Mouse (Mus musculus) adrenal gland, postnatal 25 days (tissue): ENCODE measurements around the gene Dpysl5. TPM values are rescaled to one million over a fixed set of nuclear protein-coding genes. Genes with fewer than 3 reads are reported as not detected.

Experiments
- DNase-seq: peaks from one replicate; pipeline ENCODE4 v3.0.0; 2021; ENCODE audit warnings: mixed read lengths
- total RNA-seq: library from RNA; stranded (reverse); gene quantifications from 2 replicates; pipeline ENCODE4 v1.2.3, GENCODE M21; 2021

The Dpysl5 gene
- total RNA-seq, 1 experiment from 2014 or later, result 1.3 TPM

GRCm38 (mm10) chr5:30709744-30710383, 1.5 kb upstream of the Dpysl5 start:
- DNase-seq, result peak; percentile 59

GRCm38 (mm10) chr5:30710486-30710885, 878 bp upstream of the Dpysl5 start:
- no peak for DNase-seq

DNA sequence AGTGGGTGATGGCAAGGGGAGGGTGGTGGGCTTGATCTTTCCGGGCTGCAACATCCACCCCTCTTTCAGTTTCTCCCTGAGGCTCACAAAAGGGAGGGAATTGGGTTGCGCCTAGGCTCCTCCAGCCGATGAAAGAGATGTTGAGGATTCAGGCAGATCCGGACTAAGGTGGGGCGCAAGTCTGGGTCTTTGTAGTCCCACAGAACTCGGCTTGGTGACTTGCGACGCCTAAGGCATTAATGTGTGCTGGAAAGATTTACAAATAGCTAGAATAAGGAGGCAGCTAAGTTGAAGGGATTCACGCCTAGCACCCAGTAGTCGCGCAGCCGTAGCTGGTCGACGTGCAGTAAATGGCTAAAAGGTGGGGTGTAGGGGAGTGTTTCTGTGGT, 632 bp downstream of the Dpysl5 start:
- no peak for DNase-seq

DNA sequence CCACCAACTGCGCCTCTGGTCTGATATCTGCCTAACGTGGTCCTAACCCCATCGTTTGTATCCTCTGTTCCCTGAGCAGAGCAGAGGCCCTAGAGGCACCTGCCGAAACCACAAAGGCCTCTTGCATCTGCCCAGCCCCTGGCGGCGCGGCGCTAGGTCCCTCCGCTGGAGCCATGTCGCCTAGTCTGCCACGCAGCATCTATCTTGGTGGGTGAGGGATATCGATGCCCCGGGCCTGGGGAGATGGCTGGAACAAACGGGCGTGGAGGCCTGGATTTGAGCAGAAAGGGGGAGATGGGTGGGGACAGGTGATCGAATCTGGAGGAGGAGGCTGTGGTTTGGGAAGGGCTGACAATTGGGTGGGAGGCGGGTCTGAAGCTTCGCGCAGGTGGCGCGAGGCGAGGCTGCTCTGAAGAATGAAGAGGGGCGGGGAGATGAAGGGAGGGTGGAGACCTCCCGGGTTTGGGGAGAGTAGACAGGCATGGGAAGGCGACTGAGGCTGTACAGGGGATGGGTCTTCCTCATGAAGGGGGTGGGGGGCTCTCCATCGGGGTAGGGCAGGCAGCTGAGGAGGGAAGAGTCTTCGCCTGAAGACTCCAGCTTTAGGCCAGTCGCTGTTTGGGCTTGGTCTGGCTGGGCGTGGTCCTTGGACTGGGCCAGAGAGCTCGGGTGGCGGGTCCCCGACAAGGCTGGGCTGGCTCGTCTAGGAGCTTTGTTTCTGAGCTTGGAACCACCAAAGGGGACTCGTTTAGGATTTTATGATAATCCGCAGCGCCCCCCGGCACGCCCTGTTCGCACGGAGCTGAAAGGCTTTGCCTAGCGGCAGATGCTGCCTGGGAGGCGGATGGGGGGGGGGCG, 1.3 kb downstream of the Dpysl5 start:
- DNase-seq, result peak; percentile 4

DNA sequence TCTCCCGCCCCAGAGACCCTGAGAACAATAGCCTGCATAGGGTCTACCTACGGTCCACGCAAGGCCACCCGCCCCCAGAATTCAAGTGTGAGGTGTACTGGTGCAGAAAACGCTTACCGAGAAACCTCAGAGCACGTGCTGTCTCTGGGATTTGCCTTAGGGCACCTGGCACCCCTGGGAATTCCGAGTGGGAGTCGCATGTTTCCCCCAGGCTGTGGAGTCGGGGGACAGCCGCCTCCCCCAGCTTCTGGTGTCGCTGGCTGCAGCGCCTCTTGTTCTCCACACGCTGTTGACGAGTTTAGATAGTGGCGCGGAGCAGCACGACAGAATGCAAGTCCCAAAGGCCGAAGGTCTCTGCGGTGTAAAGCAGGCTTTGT, 1.9 kb downstream of the Dpysl5 start:
- peak; percentile 9 for DNase-seq

- DNase-seq, result no peak
Observed at GRCm38 (mm10) chr5:30713691-30714090, 2.3 kb downstream of the Dpysl5 start.

- DNase-seq, result no peak
Observed at GRCm38 (mm10) chr5:30716311-30716710, 4.9 kb downstream of the Dpysl5 start.

DNA sequence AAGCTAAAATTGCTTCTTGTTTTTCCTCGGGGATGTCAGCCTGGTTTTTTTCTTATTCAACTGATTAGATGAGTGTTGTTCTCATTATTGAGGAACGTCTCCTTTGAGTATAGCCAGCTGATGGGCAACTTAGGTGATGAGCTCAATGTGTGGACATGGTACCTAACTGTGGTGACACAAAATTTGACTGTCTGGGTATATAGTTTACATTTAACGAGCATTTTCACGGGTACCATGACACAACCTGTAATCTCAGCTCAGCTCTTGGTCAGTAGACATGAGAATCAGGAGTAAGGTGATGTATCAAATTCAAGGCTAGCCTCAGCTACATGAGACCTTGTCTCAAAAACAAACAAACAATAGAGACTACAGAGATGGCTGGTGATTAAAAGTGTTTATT, 6.1 kb downstream of the Dpysl5 start:
- DNase-seq, result no peak

DNA sequence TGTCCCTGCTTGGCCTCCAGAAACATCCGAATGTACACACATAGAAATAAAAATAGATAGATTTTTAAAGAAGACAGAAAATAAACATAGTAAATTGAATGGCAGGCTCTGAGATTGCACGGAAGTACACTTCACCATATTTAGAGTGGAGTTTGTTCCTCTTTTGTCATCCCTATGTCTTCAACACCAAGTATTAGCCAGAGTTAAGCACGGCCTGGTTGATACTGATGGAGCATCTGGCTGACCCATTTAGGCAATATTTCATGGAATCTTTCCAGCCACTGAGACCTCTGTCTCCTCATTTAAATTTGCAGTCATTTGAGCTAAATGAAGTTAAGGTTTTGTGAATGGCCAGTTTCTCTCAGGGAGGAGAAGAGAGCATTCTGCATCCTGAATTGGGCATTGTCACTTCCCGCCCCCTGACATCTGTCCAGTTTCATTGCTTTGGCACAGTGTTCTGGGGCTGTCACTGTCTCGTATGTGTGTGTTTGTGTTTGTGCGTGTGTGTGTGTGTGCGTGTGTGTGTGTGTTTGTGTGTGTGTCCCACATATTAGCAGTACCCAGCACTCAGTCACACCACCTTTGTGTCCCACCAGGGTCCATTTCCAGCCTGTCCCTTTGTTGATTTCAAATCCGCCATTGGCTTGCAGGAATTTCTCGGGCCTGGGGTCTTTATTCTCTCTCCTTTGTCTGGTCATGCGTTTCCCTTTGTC, 6.8 kb downstream of the Dpysl5 start:
- no peak for DNase-seq

GRCm38 (mm10) chr5:30721935-30722334, 10.6 kb downstream of the Dpysl5 start:
- no peak for DNase-seq

GRCm38 (mm10) chr5:30726151-30726693, 14.9 kb downstream of the Dpysl5 start:
- DNase-seq, result no peak

DNA sequence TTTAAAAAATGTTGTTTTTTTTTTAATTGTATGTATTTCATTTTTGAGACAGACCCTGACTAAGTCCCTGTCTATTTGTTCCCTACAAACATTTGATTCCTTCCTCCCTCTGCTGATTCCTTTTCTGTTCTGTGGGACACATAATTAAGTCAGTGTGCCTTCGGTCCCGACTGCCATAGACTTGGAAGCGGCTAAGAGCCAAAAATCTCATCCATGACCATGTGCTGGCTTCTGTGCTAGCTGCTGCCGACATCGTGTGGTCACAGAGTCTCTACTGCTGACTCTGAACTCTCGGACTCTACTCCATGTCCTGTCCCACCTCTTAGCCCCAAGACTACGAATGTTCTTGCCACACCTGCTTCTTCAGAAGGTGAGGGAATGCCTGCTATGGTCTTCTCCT, 21.1 kb downstream of the Dpysl5 start:
- no peak for DNase-seq

- DNase-seq, result no peak
Observed at GRCm38 (mm10) chr5:30734666-30735065, 23.3 kb downstream of the Dpysl5 start.

DNA sequence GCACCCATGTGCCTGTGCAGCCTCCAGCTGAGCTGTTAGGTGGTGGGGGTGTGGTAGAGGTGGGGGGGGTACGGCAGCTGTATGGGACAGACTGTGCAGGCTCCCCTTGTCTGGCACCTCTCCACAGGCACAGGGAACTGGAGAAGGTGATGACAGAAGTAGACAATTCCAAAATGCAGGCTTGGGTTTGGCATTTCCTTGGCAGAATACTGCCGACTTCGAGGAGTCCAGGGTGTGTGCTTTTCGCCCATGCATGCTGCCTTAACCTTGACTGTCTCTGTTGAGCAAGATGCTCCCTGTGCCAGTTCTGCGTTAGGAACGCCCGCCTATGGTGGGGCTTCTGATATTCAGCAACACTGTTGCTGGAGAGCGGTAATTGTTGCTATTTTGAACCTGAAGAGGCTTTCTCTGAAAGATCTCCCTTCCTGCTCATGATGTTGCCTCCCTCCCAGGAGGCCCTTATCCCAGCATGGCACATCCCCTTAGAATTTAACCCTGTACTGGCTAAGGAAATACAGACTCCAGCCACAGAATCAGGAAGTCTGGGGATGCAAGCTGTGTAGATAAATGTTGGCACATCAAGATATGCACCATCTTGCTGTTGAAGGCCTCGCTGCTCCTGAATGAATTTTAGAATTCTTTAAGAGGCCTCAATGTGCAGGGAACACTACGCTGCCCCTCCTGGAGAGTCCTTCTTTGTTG, 26.9 kb downstream of the Dpysl5 start:
- no peak for DNase-seq

GRCm38 (mm10) chr5:30739595-30739994, 28.2 kb downstream of the Dpysl5 start:
- DNase-seq, result no peak

GRCm38 (mm10) chr5:30749582-30750311, 38.4 kb downstream of the Dpysl5 start:
- no peak for DNase-seq

- no peak for DNase-seq
Observed at GRCm38 (mm10) chr5:30751071-30751470, 39.7 kb downstream of the Dpysl5 start.

- DNase-seq, result peak; percentile 25
Observed at GRCm38 (mm10) chr5:30753128-30753527, 41.8 kb downstream of the Dpysl5 start.

DNA sequence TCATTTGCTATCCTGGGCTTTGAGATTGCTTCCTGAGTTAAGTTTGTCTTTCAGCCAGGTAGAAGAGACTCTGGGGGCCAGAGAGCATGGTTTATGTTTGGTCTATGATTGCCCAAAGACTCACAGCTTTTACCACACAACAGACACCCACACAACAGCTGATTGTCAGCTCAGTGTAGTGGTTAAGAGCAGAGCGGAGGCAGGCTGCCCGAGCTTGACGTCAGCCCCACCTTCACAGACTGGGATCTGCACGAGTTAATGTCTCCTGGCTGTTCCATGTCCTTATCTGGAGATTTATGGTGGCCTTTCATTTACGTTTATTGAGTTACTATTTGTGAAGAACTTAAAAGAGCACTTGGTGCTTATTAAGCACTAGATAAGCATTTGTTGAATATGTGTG, 43.9 kb downstream of the Dpysl5 start:
- no peak for DNase-seq

- no peak for DNase-seq
Observed at GRCm38 (mm10) chr5:30762815-30763510, 51.6 kb downstream of the Dpysl5 start.

- DNase-seq, result no peak
Observed at GRCm38 (mm10) chr5:30763511-30763830, 52.1 kb downstream of the Dpysl5 start.
